Mouse (Mus musculus): ENCODE data around the gene Ank2.

DNA sequence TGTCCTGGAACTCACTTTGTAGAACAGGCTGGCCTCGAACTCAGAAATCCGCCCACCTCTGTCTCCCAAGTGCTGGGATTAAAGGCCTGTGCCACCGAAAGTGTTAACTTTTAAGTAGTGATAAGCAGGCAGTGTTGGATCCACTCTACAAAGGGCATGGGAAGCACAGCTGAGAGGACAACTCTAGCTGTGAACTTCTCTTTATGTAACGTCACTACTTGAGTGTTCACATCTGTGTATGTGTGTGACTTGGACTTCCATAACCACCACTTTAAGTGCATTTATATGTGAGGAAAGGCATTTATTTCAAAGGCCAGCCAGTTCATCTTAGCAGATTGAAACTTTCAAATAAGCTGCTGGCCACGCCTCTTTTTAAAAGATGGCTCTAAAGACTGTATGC, 523.7 kb downstream of the Ank2 start:
- TF ChIP-seq CTCF (IDR thresholded peaks at IDR 0.05; ENCODE audit: low read depth, low read length): no peak
- no peak for TF ChIP-seq POLR2A (IDR thresholded peaks at IDR 0.05; ENCODE audit: extremely low read depth, insufficient read depth, low read length)

Data from liver, adult 2 months (tissue).